17 mouse cellular contexts compared by ENCODE assay signal in the genomic region with DNA sequence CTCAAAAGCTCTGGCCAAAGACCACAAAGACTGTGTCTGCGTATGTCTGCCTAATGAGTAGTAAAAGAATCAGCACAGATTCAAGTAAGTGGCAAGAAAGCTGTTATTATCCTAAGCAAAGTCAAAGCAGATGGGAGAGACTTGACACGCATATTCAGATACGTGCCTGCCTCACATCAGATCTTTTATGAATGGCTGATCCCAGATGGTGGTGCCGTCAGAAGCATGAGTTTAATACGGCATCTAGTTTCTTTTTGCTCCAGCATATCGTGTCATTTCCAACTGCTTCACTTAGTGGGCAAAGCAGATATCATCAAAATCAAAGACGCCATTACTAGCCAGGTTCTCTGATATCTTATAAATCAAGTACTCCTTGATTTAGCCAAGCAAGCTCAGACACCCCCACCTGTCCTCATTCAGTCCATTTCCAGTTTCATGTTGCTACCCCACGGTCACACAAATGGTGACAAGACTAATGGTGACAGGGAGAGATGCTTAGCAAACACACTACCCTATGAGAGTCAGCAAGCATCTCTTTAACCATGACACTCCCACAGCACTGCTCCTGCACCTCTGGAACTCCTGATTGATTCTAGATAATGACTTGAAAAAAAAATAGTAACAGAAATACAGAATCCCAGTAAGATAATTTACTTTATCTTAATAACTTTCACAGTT.
DNase-seq lines count a peak whose midpoint lies in the region; ATAC-seq and TF ChIP-seq lines count a peak whose summit lies in the region.
"Had no signal": no experiment of that assay in that cellular context is flagged by ENCODE, and none has a peak within 500 bp of the region (broad histone marks: within the 10 kb centered on the region; RNA-seq: fewer than 3 reads in every experiment).

No protein-coding gene starts in this region.

- no peaks in the 10 kb centered on the region for H3K9me3 ChIP-seq in forebrain, embryonic 11.5 days (ENCODE audit: control insufficient read depth, low read length)
- H3K9me3 ChIP-seq in forebrain, embryonic 10.5 days, result peaks cover 3% of the 10 kb centered on the region; the same call in 1 of the 2 replicates
- H3K9me3 ChIP-seq in hindbrain, embryonic 16.5 days (ENCODE audit: control insufficient read depth, low read length), result no peaks in the 10 kb centered on the region
- no peaks in the 10 kb centered on the region for H3K9me3 ChIP-seq in midbrain, postnatal 0 days (ENCODE audit: low read length)
- H3K9me3 ChIP-seq: embryonic facial prominence, embryonic 12.5 days; heart, embryonic 15.5 days; limb, embryonic 15.5 days had no signal

- 0 out of 2 replicates have a peak, but pooled peaks cover 2% of the 10 kb centered on the region for H3K4me1 ChIP-seq in forebrain, embryonic 11.5 days (replicated peaks; ENCODE audit: control insufficient read depth, insufficient read depth, low read length)
- 0 out of 2 replicates have a peak, but pooled peaks cover 5% of the 10 kb centered on the region for H3K4me1 ChIP-seq in forebrain, embryonic 10.5 days
- peaks cover 7% of the 10 kb centered on the region for H3K4me1 ChIP-seq in hindbrain, embryonic 16.5 days (ENCODE audit: control insufficient read depth, insufficient read depth, low read depth, low read length)
- peaks cover 5% of the 10 kb centered on the region; the same call in 1 of the 2 replicates for H3K4me1 ChIP-seq in midbrain, postnatal 0 days (ENCODE audit: insufficient read depth, low read length)
- H3K4me1 ChIP-seq: intestine, embryonic 15.5 days had no signal

- H3K9ac ChIP-seq in forebrain, embryonic 11.5 days (ENCODE audit: low read length), result no peak overlapping the region
- H3K9ac ChIP-seq in hindbrain, embryonic 16.5 days (ENCODE audit: low read depth, low read length), result no peak overlapping the region
- H3K9ac ChIP-seq in midbrain, postnatal 0 days (replicated peaks; ENCODE audit: low read length, poor library complexity, severe bottlenecking), result no peak overlapping the region
- H3K9ac ChIP-seq: embryonic facial prominence, embryonic 12.5 days; heart, embryonic 15.5 days; intestine, embryonic 15.5 days; limb, embryonic 15.5 days had no signal

- WGBS in forebrain, embryonic 11.5 days, result 73% methylated on average over 8 of the region's 8 CpGs
- 90% methylated on average over 8 of the region's 8 CpGs for WGBS in forebrain, embryonic 10.5 days
- WGBS in hindbrain, embryonic 16.5 days, result 36% methylated on average over 8 of the region's 8 CpGs
- WGBS in midbrain, postnatal 0 days, result 56% methylated on average over 8 of the region's 8 CpGs

- DNase-seq in forebrain, embryonic 11.5 days (ENCODE audit: low spot score), result no peak
- no peak for DNase-seq in forebrain, embryonic 10.5 days (ENCODE audit: extremely low spot score, low spot score)
- DNase-seq in brain, embryonic 18.5 days (ENCODE audit: low read depth, low spot score), result peak; percentile 63
- peak; percentile 75 for DNase-seq in midbrain, postnatal 0 days (ENCODE audit: low spot score)
- DNase-seq in thymus, postnatal 25 days, result no peak
- no peak for DNase-seq in right cerebral cortex, postnatal 14 days
- no peak for DNase-seq in left cerebral cortex, adult 9 months (ENCODE audit: low spot score in 2 of 2)
- DNase-seq: cerebellum, postnatal 36 days; kidney, postnatal 10 days; lung, adult 2 months; thymus, postnatal 4 days had no signal

- no peaks in the 10 kb centered on the region for H3K36me3 ChIP-seq in forebrain, embryonic 11.5 days (ENCODE audit: control insufficient read depth, insufficient read depth, low read length)
- 0 out of 2 replicates have a peak, but pooled peaks cover 5% of the 10 kb centered on the region for H3K36me3 ChIP-seq in forebrain, embryonic 10.5 days (replicated peaks)
- H3K36me3 ChIP-seq in hindbrain, embryonic 16.5 days (ENCODE audit: control insufficient read depth, insufficient read depth, low read length), result 0 out of 2 replicates have a peak, but pooled peaks cover 3% of the 10 kb centered on the region
- H3K36me3 ChIP-seq in midbrain, postnatal 0 days (ENCODE audit: insufficient read depth, low read length), result 0 out of 2 replicates have a peak, but pooled peaks cover 2% of the 10 kb centered on the region
- H3K36me3 ChIP-seq: heart, embryonic 15.5 days; intestine, embryonic 15.5 days had no signal

- H3K27me3 ChIP-seq in forebrain, embryonic 11.5 days (ENCODE audit: control insufficient read depth, insufficient read depth, low read length), result no peaks in the 10 kb centered on the region
- no peaks in the 10 kb centered on the region for H3K27me3 ChIP-seq in forebrain, embryonic 10.5 days (ENCODE audit: poor library complexity, severe bottlenecking)
- H3K27me3 ChIP-seq in hindbrain, embryonic 16.5 days (replicated peaks; ENCODE audit: control insufficient read depth, insufficient read depth, low read length), result no peaks in the 10 kb centered on the region
- no peaks in the 10 kb centered on the region for H3K27me3 ChIP-seq in midbrain, postnatal 0 days (ENCODE audit: insufficient read depth, low read length)
- H3K27me3 ChIP-seq: embryonic facial prominence, embryonic 12.5 days; heart, embryonic 15.5 days; intestine, embryonic 15.5 days; limb, embryonic 15.5 days had no signal

- no peak overlapping the region for H3K4me3 ChIP-seq in forebrain, embryonic 11.5 days (ENCODE audit: low read depth, low read length)
- no peak overlapping the region for H3K4me3 ChIP-seq in forebrain, embryonic 10.5 days
- no peak overlapping the region for H3K4me3 ChIP-seq in hindbrain, embryonic 16.5 days (ENCODE audit: low read length)
- H3K4me3 ChIP-seq in midbrain, postnatal 0 days (ENCODE audit: low read depth, low read length), result no peak overlapping the region
- H3K4me3 ChIP-seq: embryonic facial prominence, embryonic 12.5 days; heart, embryonic 15.5 days; intestine, embryonic 15.5 days; limb, embryonic 15.5 days had no signal

- peak overlapping the region; percentile 26; the same call in 1 of the 2 replicates for H3K27ac ChIP-seq in forebrain, embryonic 11.5 days (ENCODE audit: low read depth, low read length)
- no peak overlapping the region for H3K27ac ChIP-seq in forebrain, embryonic 10.5 days
- peak overlapping the region; percentile 16; the same call in 1 of the 2 replicates for H3K27ac ChIP-seq in hindbrain, embryonic 16.5 days (ENCODE audit: low read depth, low read length)
- peak overlapping the region; percentile 59 for H3K27ac ChIP-seq in midbrain, postnatal 0 days (ENCODE audit: low read depth, low read length)
- H3K27ac ChIP-seq: embryonic facial prominence, embryonic 12.5 days; heart, embryonic 15.5 days; intestine, embryonic 15.5 days; limb, embryonic 15.5 days; stomach, postnatal 0 days had no signal

- H3K4me2 ChIP-seq in forebrain, embryonic 11.5 days (ENCODE audit: low read depth, low read length, severe bottlenecking), result no peak overlapping the region
- H3K4me2 ChIP-seq in hindbrain, embryonic 16.5 days (ENCODE audit: low read length), result no peak overlapping the region
- no peak overlapping the region for H3K4me2 ChIP-seq in midbrain, postnatal 0 days (ENCODE audit: low read depth, low read length, poor library complexity, severe bottlenecking)
- H3K4me2 ChIP-seq: embryonic facial prominence, embryonic 12.5 days; heart, embryonic 15.5 days; intestine, embryonic 15.5 days; limb, embryonic 15.5 days had no signal

- ATAC-seq in forebrain, embryonic 11.5 days (replicated peaks; ENCODE audit: low FRiP score), result no peak
- ATAC-seq in hindbrain, embryonic 16.5 days, result peak; percentile 70
- ATAC-seq in midbrain, postnatal 0 days (ENCODE audit: low FRiP score), result peak; percentile 53; the same call in 1 of the 2 replicates
- ATAC-seq: intestine, embryonic 15.5 days had no signal

- TF ChIP-seq CTCF in midbrain, postnatal 0 days (IDR thresholded peaks at IDR 0.05), result no peak

Comparison
In these comparisons a context has a peak if more than half of its experiments do, and no peak if none do; other contexts are left out.
1. DNase-seq: peak in brain, embryonic 18.5 days (single experiment) and midbrain, postnatal 0 days (single experiment); none in forebrain, embryonic 11.5 days (single experiment), forebrain, embryonic 10.5 days (single experiment), thymus, postnatal 25 days (single experiment), right cerebral cortex, postnatal 14 days (single experiment) and left cerebral cortex, adult 9 months (0 of 2).